Mouse (Mus musculus) thymus, postnatal 36 days (tissue): Measurements from ENCODE around the gene Stum.

ENCODE experiments used
- DNase-seq, 2 experiments: peaks; one replicate each; pipeline ENCODE4 v3.0.0; 2022; ENCODE audit warnings: mixed read lengths in 2 of 2

Gene Stum

DNA sequence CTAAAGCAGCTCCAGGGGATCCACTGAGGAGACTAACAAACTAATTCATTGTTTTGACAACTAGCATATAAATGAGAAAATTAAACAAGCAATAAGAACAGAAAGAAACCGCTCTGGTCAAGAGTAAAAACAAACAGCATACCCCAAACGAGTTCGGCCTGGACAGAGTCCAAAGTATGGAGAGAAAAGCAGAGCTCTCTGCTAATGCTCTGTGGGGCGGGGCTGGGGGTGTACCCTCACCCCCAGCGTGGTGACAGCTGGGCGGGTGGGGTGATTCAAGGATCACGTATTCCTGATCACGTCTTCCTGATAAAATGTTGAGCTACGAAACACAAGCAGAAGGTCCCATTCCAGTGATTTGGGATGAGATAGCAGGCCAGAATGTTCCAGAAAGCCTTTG, 9.5 kb upstream of the Stum start:
- no peak for DNase-seq

DNA sequence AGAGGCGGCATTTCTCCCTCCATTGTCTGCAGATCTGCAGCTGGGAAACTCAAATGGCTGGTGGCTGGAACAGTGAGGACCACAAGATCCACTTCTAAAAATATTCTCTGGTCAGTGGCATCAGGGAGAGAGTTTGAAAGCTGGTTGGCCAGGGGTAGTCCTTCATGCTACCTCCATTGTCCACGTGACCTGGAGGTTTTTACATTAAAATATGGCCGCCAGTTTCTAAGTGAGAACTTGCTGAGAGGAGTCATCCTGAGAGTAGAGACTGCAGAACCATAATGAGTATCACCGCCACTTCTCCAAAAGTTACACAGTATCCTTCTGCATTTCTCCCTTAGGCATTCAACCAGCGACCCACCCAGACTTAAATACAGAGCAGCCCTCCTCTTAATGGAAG, 2.0 kb upstream of the Stum start:
- DNase-seq = no peak

DNA sequence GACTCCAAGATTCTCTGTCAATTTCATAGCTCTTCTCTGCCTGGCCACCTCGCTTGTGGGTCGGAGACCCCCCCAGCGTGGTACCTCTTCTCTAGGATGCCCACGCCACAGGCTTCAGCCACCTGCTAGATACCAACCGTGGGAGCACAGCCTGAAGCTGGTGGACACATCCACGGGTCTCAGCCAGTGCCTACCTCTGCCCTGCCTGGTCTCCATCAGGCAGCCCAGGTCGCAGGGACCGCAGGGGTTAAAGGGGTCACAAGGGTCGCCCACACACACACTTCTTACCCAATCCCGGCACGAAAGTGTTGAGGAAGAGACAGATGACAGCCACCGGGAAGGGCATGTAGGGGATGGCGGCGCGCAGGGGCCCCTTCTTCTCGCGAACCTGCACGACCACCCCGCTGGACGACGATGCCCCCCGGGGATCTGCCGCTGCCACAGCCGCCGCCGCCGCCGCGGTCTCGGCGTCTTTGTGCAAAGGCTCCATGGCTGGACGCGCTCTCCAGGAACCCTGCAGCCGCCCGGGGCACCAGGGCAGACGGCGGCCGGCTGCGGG, 385 bp downstream of the Stum start:
- DNase-seq = no peak

DNA sequence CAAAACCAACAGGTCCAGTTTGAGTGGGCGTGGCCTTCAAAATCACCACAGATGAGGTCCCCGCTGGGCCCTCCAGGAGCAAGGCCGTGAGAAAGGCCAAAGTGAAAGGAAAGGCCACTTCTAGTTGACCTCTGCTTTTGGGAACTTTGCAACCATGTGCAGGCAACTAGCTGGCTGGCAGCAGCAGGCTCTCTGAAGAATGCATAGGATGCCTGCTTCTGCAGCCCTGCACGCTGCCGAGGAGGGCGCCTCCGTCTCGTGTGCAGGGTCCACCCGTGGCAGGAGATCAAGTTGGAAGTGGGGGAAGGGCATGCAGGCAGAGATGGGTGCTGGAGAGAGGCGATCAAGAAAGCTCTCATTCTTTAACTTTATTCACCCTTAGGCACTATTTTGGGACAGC, 1.3 kb downstream of the Stum start:
- no peak for DNase-seq

DNA sequence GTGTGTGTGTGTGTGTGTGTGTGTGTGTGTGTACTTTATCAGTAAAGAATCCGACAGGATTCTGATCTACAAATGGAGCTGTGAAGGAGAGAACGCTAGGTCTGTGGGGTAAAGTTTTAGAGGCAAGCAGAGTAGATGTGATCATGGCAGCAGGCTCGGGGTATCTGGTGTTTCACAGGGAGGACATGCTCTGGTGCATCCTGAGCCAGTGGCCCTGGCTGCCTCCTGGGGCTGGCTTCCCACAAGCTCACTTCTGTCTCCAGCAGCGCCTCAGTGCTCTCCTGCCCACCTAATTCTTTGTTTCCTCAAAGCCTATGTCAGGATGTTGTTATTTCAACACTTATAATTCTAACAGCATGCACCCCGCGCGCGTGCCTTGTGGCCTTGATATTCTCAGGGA, 2.0 kb downstream of the Stum start:
- DNase-seq = no peak

DNA sequence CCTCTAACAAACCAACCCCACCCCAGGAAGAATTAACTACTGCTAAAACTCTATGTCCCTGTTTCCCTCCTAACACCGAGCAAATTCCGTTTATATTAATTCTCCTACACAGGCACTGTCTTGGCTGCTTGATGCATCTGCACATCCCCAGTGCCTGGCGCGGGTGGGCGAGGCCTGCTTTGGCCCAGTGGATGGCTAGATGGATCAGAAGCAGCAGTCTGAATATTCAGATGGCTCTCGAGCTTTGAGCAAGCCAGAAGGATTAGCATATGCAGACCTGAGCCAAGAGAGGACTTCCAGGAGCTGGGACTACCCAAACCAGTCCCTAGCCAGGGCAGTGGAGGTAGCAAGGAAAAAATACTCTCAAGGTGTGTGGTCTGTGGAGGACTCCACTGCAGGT, 3.0 kb downstream of the Stum start:
- no peak for DNase-seq

DNA sequence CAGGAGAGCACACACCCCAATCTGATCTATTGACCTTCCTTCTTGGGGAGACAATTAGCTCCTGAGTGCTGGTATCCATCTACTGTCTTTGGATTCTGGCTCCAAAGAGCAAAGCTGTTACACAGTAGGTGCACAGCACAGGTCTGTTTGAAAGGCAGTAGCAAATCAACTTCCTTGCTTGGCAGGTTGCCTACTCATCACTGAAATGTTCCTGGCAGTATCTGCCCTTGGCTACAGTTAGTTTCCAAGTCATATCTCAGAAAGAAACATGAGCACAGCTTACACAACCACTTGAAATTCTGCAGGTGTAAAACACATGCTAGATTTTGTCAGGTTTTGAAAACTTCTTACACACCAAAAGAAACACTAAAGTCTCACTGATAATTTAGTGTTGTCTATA, 9.7 kb downstream of the Stum start:
- DNase-seq = no peak

DNA sequence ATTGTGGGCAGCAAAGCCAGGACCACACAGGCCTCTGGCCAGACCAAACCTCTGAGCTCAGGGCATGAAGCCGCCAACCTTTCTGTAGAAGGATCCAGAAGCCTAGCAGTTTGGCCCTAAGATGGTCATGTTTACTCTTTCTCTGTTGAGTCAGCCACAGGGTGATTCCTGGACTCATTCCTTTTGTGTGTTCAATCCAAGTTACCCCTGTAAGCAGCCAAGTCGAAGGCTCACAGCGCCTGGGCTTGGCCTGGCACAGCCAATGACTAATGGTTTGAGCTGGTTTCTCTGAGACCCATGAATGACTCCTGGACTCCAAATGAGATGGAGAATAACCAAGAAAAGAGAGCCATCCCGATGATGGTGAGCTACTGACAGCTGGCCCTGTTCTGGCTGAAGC, 15.3 kb downstream of the Stum start:
- DNase-seq = no peak

DNA sequence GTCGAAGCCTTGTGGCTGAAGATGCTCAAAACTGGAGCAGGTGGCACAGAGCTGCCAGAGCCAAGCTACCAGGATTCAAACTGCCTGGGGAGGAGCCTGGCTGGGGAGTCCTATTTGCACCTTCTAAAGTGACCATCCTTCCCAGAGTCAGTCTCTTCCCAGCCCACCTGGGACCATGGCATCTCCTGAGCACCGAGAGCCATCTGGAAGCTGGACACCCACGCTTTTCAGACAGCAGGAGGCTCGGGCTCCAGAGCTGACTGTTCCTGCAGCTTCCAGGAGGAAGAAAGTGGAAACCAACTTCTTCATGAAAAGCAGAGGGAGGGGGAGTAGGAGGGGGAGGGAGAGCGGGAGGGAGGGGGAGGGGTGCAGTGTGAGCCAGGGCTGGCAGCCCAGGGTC, 17.7 kb downstream of the Stum start:
- no peak for DNase-seq

DNA sequence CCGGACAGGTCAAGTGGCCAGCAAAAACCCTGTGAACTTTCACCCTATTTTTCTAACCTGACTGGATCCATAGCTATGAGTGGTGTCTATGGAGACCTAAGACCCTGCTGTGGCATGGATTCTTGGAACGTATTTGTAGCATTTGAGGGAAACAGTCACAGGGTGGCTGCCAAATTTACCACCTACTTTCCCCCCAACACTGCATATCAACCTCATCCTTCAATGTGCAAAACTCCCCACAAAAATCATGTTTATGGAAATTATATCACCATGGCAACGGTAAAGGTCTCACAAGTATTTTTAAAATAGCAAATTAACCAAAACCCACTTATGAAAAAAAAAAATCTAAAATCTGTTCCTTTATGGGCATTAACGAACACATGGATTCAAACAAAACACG, 18.9 kb downstream of the Stum start:
- no peak for DNase-seq

DNA sequence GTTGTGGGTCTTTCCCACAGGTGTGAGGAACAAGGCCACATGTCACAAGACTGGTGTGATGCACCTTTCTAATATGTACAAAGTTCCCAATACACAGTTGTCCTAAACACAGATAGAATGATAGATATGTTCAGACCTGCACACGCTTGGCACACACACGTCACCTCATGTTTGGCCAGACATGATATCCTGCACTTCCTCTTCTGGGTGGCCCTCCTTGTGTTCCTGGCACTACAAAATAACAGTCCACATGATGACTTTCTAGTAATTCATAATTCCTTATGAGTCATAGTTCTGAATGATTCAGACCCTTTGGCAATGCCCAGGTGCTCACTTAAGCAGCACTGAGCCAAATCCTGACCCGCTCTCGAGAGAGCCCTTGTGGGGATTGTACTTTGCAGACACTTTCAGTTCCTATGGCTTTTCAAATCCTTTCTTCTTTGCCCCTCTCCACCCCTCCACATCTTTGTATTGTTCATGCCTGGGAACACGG, 20.3 kb downstream of the Stum start:
- DNase-seq = no peak

DNA sequence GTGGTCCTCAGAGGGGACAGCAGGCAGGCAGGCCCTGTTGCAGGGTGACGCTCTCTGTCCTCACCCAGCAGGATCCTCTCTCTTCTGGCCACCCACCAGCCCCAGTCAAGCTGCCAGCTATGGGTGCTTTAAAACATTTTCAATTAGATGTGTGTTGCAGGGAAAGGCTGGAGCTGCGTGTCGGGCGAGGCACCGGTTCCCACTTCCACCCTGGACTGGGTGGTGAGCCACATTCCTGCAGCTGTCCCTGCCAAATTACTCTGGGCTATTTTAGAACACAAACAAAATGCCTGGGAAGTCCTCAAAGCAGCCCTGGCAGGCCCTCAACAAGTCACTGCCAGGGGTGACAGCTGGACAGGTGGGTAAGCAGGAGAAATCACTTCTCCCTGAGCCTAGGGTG, 20.9 kb downstream of the Stum start:
- no peak for DNase-seq

DNA sequence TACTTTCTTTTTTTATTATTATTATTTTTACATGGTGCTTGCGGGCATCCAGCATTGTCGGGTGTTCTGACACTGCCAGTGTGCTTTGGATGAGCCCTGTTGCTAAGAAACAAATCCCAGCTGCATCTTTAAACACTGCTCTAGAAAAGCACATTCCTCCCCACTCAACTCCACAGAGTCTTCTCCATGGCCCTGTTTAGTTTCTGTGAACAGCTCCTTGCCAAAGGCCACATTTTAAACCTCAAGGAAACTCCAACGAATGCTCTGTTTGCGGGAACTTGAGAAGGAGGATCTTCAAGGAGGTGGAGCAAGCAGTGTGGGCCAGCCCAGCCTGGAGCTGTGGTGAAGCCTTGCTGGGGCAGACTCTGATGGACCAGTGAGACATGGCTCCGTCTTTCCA, 22.6 kb downstream of the Stum start:
- DNase-seq = no peak

DNA sequence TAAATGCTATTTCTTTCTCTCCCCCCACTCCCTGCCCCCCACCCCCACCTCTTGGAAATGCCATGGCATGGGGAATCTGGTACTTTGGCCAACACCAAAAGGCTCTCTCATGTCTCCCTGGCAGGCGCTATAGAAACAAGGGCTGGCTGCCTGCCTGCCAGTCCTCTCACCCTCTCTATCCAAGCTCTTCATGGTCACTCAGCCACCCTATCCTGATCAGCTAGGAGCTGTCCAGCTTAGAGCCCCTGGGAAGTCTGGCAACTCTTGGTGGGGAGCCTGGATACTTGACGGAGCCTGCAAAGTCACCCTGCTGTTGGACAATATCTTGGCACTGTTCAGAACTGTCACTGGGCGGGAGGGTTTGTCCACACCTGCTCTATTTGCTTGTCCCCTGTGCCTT, 24.6 kb downstream of the Stum start:
- no peak for DNase-seq

DNA sequence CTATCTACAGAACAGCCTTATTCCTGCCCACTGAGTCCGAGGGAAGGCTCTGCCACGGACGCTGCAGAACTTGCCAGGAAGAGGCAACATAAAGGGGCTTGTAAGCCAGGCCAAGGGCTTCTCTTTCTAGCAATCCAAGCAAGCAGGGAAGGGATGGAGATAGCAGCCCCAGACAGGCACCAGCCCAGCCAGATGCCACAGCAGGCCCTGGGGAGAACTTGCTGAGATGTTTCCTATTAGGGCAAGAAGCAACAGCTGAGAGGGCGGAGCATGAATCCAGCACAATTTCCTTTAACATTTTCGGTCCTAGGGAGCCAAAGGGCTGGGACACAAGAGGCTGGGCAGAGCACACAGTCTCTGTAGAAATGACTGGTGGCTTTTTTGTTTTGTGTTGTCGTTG, 25.0 kb downstream of the Stum start:
- DNase-seq = no peak

DNA sequence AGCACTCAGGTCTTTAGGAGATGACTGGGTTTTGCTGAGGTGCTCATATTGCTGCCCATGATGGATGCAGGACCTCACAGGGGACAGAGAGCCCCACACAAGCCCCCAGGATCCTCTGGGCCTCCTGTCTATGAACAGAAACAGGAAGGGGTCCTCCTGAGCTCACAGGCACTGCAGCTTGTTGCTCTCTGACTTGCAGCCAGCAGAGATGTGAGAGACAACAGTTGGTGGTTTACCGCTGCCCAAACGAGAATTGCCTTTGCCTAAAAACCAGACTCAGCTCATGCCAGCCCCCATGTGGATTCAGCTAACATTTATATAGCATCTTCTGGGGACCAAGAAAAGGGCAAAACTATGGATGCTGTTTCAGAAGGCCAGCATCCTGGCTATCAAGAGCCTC, 33.7 kb downstream of the Stum start:
- DNase-seq = no peak

DNA sequence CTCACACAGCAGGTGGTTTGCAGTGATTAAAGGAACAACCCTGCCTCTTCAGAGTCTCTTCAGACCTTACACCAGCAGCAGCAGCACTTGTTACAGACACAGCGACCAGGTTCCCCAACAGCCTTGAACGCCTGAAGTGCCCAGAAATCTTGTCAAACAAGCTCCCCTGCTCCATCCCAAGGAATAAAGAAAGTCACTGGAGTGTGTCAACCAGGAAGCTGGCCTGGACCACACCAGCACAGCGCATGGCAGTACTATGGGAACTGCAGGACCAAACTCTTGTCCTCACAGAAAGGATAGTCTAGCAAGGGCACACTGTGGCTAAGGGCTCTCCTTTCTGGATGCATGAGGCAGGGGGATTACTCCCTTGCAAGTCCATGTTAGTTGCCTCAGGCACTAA, 38.9 kb downstream of the Stum start:
- DNase-seq = no peak

DNA sequence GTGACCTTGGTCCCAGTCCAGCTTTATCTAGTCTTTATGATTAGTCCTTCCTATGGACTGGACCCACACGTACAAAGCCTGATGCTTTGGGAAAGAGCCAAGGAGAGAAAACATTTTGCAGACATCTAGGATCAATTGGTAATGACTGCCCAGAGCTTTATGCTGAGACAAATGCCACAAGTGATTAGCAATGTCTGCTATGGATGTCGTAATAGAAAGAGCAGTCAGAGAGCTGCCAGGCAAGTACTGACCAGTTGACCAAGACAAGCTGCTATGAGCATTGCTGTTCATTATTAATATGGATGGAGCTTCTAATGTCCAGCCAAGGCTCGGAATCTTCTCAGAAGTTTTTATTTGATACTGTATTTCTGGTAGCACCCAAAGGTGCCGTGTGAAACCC, 43.8 kb downstream of the Stum start:
- no peak for DNase-seq

DNA sequence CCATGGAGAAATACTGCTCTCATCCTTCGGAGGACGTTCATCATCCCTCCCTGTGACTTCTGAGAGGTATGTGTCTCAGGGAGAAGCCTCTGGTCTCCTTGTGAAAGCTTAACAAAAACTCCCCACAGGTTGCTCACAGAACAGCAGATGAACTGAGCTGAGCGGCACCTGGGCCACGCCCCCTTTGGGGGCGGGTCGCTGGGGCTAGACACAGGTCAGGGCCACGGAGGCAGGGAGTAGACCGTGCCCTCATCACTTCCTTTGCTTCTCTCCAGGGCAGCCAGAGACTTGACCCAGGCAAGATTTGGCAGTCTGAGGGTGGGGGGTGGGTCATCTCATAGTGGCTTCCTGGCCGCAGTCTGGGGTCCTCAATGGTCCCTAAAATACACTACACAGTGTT, 48.4 kb downstream of the Stum start:
- no peak for DNase-seq

DNA sequence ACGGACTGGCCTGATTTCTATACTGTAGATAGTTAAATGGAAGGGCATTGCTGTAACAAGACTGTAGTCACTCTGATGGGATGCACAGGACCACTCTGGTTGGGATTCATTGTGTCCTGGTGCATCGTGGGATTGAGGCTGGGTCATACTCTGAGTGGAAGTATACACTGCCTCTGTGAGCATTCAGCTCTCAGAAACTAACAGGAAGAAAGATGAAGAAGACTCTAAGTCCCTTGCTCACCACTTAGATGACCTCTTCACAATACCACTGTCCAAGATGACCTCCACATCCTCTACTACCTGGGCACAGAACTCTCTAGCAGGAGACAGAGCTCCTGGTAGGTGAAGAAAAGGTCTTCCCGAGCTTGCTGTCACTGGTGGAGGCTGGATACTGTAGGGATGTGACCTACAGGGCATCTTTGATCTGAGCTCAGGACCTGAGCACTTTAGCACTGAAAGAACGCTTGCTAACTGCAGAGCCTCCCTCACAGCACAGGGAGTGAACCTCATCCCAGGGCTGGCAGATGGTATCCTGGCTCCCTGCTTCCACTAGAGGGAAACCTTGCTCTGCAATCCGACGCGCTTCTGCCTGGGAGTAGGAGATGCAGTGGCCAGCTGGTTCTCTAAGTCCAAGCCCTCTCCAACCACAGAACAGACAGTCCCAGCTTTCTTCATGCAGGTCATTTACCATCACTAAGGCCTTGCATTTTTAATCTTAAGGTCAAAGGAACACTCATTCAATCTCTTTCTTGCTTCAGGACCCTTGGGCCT, 49.3 kb downstream of the Stum start:
- no peak for DNase-seq

DNA sequence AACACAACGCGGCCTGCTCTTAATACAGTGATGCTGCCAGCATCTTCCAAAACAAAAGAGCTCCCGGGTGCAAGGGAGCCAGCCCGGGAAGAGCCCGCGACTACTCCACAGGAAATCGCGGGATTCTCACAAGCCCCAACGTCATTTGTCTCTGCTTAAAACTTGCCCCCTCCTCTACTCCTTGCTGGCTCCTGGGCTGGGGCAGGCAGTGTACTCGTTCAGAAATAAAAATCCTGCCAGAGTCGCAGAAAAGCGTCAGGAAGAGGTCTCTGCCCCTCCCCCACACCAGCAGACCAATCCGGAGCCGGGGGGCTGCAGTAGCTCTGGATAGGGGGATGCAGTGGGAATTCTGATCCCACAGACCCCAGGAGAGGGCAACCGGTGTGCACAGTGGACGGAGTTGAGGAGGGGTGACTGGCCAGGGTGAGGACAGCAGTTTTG, 50.2 kb downstream of the Stum start:
- no peak for DNase-seq

DNA sequence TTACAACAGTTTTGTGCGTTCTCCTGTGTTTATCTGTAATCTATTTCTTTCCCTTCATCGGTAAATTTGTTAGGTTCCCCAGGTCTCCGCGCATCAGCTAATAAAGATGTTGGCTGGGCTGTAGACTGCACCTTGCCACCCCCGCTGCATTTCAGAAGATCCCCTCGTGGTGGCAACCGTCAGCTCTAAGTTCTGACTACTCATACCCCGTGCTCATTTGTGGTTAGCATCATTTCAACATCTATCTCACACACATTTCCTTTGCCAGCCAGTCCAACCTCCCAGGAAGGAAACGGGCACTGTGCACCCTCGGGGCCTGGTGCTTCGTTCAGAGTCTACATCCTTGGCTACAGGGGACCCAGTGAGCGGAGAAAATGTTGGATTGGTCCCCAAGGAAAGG, 51.5 kb downstream of the Stum start:
- DNase-seq = peak; percentile 72 to 77

DNA sequence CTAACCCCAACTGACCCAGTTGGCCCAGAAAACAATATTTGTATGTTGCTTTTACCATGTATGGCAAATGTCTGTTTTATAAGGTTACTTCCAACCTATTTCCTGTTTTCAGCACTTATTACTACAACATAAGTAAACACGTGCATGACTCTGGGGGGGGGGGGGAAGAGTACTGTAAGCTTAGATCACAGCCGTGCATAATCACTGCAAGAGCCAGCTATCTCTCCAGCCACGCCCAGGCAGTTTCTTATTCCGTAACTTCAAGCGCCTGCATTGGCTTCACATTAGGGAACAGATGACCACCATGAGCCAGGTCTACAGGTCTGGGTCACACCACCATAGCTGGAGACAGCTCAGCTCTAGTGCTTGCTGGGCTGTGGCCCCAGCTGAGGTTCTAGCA, 53.5 kb downstream of the Stum start:
- DNase-seq = no peak

DNA sequence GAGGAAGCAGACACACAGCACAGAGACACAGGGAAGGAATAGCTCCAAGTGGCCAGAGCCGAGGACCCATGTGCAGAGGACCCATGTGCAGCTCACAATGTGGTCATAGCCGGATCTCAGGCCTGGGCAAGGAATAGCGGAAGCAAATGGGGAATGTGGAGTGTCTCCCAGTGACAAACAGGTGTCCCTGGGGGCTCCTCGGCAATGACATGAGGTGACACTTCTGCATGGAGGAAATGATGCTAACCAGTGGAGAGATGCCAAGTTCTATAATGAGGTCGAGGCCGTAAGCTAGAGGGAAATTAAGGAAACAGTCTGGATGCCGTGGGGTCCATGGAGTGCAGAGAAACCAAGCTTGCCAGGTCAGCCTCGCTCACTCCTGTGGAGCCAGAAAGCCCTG, 54.4 kb downstream of the Stum start:
- DNase-seq = no peak

DNA sequence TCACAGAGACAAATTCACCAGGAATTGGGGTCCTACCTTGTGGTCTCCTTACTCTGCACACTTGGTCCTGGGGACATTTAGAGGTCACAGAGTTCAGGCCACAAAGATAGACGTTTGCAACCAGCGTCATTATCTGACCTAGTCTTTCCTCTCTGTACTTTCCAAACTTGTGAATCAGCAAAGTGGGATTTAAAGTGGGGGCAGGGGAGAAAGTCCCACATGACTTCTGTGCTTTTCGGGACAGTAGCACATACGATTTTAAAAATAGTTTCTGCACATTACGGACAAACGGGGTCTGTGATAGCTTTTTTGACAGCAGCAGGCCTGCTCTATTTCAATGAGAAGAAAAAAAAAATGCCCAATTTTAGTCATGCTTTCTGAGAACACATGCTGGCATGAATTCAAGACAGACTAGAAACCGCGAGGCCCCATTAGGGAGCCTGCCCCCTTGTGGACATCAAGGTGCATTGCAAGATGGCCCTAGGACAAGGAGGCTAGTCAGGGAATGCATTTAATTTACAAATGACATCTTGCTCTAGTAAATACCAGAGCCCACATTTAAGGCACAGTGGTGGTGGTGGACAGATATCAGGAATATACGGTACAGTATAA, 55.1 kb downstream of the Stum start:
- DNase-seq = peak; percentile 52
